Comparison of ENCODE assay signal across 8 mouse cellular contexts in the genomic region with DNA sequence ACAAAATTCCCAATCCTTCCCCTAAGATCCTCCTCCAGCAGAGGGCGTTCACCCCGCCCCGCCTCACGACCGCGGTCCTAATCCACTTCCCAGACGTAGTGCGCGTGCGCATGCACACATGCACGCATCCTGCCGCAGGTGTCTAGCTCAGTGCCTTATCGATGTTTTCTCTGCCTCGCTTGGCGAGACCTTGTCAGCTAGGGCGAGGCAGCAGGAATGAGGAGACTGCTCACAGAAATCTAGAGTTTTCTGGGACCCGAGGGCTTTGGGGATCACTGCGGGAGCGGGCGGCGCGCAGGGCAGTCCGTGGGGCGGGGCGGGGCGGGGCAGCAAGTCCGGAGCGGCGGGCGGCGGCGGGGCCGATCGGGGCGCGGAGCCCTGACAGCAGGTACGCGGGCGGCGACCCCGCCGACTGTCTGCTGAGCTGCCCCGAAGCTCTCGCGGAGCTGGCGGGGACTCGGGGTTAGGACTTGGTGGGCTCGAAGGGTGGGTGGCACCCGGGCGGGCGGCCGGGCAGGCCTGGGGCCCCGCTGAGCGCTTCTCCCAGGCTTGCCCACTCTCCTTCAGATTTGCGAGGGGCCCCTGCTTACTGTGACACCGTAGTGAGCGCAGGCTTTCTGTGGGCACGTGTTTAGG. TPM values are rescaled to one million over a fixed set of nuclear protein-coding genes. Genes with fewer than 3 reads are reported as not detected.
DNase-seq lines count a peak whose midpoint lies in the region; ATAC-seq lines count a peak whose summit lies in the region.

TSS of gene Dctn1 (plus strand) at position 314 of the 636 bp plus-strand sequence.

- DNase-seq in NIH3T3 (ENCODE audit: low read depth): peak; percentile 98
- peak; percentile 98 for DNase-seq in cerebellum, postnatal 10 days
- peak; percentile 87 to 89 for DNase-seq in frontal cortex, postnatal 14 days (ENCODE audit: low spot score in 2 of 2)
- DNase-seq in layer of hippocampus, postnatal 25 days (ENCODE audit: extremely low spot score in 1 of 2, low spot score in 1 of 2): peak; percentile 88 to 91
- DNase-seq in lung, postnatal 25 days (ENCODE audit: low spot score): peak; percentile 94
- peak; percentile 98 for DNase-seq in retina, embryonic 14.5 days (ENCODE audit: low spot score)
- DNase-seq in thymus, postnatal 4 days: peak; percentile 96

- WGBS in hindbrain, embryonic 13.5 days: under 1% methylated on average over 58 of the region's 58 CpGs

- H3K27ac ChIP-seq in hindbrain, embryonic 13.5 days: peak within 1 kb of the TSS; percentile 93

- peaks cover 66% of the 10 kb centered on the region for H3K4me1 ChIP-seq in hindbrain, embryonic 13.5 days (replicated peaks)

- ATAC-seq in hindbrain, embryonic 13.5 days (ENCODE audit: low FRiP score): peak; percentile 82

- peak within 1 kb of the TSS; percentile 80 for H3K4me3 ChIP-seq in hindbrain, embryonic 13.5 days

- H3K36me3 ChIP-seq in hindbrain, embryonic 13.5 days: 0 out of 2 replicates have a peak, but pooled peaks cover 2% of the 10 kb centered on the region

- peak within 1 kb of the TSS; percentile 75 for H3K4me2 ChIP-seq in hindbrain, embryonic 13.5 days

- peak within 1 kb of the TSS; percentile 88 for H3K9ac ChIP-seq in hindbrain, embryonic 13.5 days

- H3K9me3 ChIP-seq in hindbrain, embryonic 13.5 days: no peaks in the 10 kb centered on the region

- peaks cover 29% of the 10 kb centered on the region for H3K27me3 ChIP-seq in hindbrain, embryonic 13.5 days

RNA-seq across cellular contexts. Expression of gene Dctn1, which starts in this region (rescaled TPM):
- polyA plus RNA-seq in hindbrain, embryonic 13.5 days (2015; fragmentation: Nextera tagmentation; extraction: Ambion mirVana): 142 and 147 TPM in 2 replicates
- total RNA-seq in layer of hippocampus, postnatal 25 days (2021): 100 to 1,000 TPM; 371 to 399 TPM

Comparison
In these comparisons a context has a peak if more than half of its experiments do, and no peak if none do; other contexts are left out.
1. Peak in every context shown above with its lines: DNase-seq, ATAC-seq, H3K4me3 ChIP-seq and H3K27ac ChIP-seq.